Mouse (Mus musculus) megakaryocyte-erythroid progenitor cell, adult 5-6 weeks (primary cell): ENCODE measurements around the gene Krt5. TPM values are rescaled to one million over a fixed set of nuclear protein-coding genes. Genes with fewer than 3 reads are reported as not detected.
"Not testable (repeated sequence)": the region's sequence is repeated elsewhere in the genome, so short reads cannot be mapped to it uniquely, and the experiment has no call there.

Source experiments
- ATAC-seq: replicated peaks from 2 replicates; pipeline ENCODE4 v1.8.0; 2016; ENCODE audit warnings: mild to moderate bottlenecking, inconsistent platforms; ENCODE audit not compliant: severe bottlenecking, poor library complexity, low FRiP score, low TSS enrichment
- total RNA-seq, 2 experiments: library from RNA; stranded (forward) in 1 of 2; stranded (reverse) in 1 of 2; fragments of 200-1000, 215-1000 nt in 1 of 2; fragments of >200 nt in 1 of 2; fragmentation: Nextera tagmentation in 1 of 2; gene quantifications; 2 replicates each; pipeline ENCODE4 v1.2.3; 2014 to 2017

The Krt5 gene
- total RNA-seq (2014; fragmentation: Nextera tagmentation) (not detected in 2 replicates), total RNA-seq (2017) (not detected in 2 replicates)

GRCm38 (mm10) chr15:101712720-101713119 lies at the start of gene Krt5:
TSS of gene Krt5 (minus strand) at chr15:101712898.
- 0 out of 2 replicates have a peak, but pooled peaks have one; percentile 13 for ATAC-seq

DNA sequence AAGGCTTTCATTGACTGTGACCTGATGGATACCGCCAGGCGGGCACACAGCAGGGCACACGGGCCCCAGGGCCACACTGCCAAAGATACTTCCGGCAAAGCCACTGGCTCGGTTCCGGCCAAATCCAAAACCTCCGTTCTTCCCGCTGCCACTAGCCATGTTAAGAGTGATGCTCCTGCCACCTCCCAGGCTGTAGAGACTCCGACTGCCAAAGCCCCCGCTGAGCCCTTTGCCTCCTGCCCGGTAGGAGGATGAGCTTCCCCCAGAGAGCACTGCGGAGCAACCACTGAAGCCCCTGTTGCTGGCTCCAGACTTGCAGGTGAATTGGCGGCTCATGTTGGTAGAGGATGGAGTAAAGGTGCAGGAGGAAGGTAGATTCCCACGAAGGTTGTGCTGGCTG lies 30.0 kb upstream of the Krt5 start, which contains the start of gene Krt71:
Gene Krt71, minus strand, starts transcription at position 399 of the 400 bp plus-strand sequence.
- ATAC-seq = no peak

GRCm38 (mm10) chr15:101737786-101738185 lies 25.1 kb upstream of the Krt5 start:
- ATAC-seq = no peak

DNA sequence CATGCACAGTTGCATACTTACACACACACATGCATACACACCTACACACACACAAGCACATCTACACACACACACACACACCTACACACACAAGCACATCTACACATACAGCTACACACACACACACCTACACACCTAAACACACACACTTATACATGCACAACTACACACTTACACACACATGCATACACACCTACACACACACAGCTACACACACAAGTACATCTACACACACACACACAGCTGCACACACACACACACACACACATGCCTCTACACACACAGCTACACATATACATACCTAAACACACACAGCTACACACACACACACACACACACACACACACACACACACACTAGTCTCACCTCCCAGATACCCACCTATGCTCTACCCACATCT lies 18.0 kb upstream of the Krt5 start:
- ATAC-seq = no peak

DNA sequence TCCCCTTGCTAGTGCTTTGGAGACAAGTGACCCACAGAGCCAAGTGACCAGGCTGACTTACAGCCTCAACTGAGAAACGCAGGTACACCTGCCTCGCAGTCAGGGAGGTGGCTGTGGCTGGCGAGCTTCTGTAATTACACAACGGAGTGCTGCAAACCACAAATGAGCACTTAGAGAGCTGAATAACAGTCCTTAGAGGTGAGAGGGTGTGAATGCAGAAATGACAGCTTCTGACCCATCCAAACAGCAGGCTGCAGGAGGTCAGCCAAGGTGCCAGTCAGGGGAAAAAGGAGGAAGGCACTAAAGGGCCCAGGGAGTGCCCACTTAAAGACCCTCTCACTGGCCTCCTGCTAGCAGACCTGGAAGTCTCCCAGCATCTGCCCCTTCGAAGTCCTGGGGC lies 12.0 kb upstream of the Krt5 start:
- no peak for ATAC-seq

GRCm38 (mm10) chr15:101715831-101716230 lies 3.1 kb upstream of the Krt5 start:
- ATAC-seq = no peak

GRCm38 (mm10) chr15:101714356-101714755 lies 1.7 kb upstream of the Krt5 start:
- ATAC-seq = no peak

GRCm38 (mm10) chr15:101713731-101714130 lies 1.0 kb upstream of the Krt5 start:
- no peak for ATAC-seq

DNA sequence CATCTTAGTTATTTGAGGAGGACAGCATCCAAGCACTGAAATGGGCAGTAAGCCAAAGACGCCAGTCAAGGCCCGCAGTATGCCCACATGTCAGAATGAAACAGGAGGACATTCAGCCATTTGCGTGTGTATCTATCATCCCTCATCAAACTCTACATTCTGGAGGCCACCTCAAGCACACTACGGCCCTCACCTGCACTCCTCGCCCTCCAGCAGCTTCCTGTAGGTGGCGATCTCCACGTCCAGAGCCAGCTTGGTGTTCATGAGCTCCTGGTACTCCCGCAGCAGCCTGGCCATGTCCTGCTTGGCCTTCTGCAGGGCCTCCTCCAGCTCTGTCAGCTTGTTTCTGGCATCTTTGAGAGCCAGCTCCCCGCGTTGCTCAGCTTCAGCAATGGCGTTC lies 4.0 kb downstream of the Krt5 start:
- no peak for ATAC-seq

DNA sequence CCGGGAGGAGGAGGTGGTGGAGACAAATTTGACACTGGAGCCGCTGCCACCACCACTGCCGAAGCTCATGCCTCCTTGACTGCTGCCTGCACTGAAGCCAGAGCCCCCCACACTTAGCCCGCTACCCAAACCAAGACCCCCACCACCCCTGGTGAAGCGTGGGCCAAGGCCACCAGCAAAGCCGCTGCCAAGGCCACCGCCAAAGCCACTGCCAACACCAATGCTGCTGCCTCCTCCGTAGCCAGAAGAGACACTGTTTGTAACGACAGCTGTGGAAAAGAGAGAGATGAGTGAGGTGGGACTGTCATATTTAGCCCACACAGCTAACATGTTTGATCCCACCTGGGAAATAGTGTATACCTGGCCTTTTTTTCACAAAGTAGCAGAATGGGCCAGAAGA lies 5.2 kb downstream of the Krt5 start:
- ATAC-seq = no peak

- ATAC-seq = no peak
These were observed 8.6 kb downstream of the Krt5 start for GRCm38 (mm10) chr15:101704066-101704465.

DNA sequence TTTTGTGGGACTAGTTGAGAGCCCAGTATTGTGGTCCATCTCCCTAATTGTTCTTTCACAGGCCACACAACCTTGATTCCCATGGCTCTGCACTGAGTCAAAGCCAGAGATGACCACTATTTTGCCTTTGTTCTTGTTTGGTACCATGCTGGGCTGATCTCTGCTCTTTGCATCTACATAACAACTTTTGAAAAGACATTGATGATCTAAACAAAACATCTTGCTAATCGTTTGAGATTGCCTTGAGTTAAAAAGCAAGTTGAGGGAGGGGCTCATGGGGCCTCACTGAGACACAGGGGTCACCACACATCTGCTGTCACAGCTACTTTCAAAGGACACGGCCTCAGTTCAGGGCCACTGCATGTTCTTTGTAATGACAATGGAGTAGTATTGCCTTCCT lies 10.3 kb downstream of the Krt5 start:
- ATAC-seq = no peak

- no peak for ATAC-seq
These were observed 12.8 kb downstream of the Krt5 start for GRCm38 (mm10) chr15:101699866-101700265.

DNA sequence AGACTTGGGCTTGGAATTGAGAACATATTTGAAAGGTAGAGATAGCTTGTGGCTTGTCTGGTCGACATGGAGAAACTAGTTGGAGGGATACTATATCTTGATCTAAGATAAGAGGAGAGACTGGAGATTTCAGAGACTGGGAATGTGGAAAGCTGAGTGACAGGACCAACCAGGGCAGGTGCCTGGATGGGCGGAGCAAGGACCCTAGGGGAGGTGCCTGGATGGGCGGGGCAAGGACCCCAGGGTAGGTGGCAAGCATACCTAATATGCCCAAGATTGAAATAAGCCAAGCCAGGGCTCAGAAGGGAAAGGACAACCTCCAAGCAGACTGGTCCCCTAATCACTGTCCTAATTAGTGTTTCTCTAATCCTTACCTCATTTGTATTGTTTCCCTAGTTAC lies 13.5 kb downstream of the Krt5 start:
- no peak for ATAC-seq

DNA sequence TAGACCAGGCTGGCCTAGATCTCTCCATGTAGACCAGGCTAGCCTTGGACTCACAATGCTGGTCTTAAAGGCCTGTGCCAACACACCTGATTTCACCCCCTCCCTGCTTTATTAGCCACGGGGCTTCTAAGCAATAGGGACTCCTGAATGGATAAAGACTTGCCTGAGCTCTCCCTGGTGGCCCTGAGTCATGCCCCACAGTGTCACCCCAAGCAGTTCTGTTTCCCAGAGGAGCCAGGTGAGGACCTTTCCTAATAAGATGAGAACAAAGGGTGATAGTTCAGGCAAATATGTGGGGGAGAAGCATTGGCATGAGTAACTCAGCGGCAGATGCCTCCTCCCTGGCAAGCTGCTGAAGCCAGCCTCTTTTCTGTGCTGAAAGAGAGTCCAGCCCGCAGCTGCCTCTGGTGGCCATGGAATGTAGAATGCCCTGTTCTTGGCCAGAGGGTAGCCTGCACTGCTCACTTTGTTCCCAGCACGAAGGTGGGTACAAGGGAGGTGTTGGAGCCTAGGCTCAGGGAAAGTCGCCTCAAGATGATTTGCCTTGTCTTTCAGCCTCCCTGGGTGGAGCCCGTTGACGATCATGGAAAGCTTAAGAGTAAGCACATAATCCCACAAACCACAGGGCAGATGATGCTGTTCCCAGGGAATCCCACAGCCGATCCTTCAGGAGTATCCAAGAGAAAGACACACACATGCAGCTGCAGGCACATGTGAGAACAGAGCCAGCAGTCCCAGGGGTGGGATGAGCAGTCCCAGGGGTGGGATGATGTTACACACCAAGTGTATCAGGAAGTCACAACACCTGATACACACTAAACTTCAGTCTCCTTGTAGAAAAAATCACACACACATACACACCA lies 15.1 kb downstream of the Krt5 start:
- no peak for ATAC-seq

DNA sequence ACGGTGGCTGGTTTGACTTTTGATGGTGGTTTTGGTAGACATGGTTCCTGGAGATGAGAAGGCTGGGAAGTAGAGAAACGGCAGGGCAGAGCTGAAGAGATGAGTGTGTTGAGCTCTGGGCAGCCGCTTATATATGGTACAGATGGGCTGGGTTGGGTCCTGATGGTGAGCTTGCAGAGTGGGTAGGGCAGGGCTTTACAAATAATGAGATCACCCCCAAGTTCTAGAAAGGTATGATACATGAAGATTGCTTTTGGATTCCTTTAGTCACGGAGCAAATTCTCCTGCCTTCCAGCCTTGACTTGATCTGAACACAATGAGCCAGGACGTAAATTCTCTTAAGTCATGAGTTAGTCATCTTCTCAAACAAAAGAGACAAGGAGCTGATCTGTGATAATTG lies 18.5 kb downstream of the Krt5 start, which contains the start of gene Krt6a:
Gene Krt6a, minus strand, starts transcription at position 101 of the 400 bp plus-strand sequence.
- no peak for ATAC-seq

- ATAC-seq = not testable (repeated sequence)
These were observed 22.2 kb downstream of the Krt5 start for GRCm38 (mm10) chr15:101690460-101690859.

DNA sequence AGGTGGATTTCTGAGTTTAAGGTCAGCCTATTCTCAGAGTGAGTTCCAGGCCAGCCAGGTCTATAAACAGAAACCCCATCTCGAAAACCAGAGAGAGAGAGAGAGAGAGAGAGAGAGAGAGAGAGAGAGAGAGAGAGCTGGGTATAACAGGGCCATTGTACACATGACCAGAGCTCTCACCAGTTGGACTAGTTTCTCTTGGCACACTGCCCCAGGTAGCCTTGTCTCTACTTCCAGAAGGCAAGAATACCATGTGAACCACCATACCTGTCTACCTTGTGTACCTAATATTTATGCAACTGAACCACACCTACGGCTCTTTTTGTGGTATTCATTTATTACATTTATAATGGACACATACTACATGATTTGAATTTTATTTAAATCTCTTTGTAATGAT lies 24.5 kb downstream of the Krt5 start:
- no peak for ATAC-seq

DNA sequence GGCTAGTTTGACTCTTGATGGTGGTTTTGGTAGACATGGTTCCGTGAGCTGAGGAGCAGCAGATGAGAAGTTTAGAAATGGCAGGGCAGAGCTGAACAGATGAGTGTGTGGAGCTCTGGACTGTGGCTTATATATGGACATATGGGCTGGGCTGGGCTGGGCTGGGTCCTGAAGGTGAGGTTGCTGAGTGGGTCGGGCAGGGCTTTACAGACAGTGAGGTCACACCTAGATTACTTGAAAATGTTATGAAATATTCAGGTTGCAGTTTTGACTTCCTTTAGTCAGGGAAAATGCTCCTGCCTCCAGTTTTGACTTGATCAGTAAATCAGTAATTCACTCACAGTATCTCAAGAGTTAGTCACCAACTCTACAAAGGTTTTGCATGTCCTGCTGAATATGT lies 32.5 kb downstream of the Krt5 start, which contains the start of gene Krt6b:
Gene Krt6b, minus strand, starts transcription at position 101 of the 400 bp plus-strand sequence.
- ATAC-seq = no peak

- no peak for ATAC-seq
These were observed 36.7 kb downstream of the Krt5 start for GRCm38 (mm10) chr15:101675978-101676377.
